Mouse (Mus musculus) neural tube, embryonic 12.5 days (tissue): Measurements from ENCODE around the gene Ggact. TPM values are rescaled to one million over a fixed set of nuclear protein-coding genes. Genes with fewer than 3 reads are reported as not detected.

Experiments
- ATAC-seq: fragments of 200-750 bp; cut with Nextera tagmentation; 2 replicates; pipeline ENCODE4 v1.8.0; 2017; ENCODE audit warnings: low read depth, mild to moderate bottlenecking, moderate TSS enrichment, moderate library complexity; ENCODE audit not compliant: low FRiP score
- H3K27ac ChIP-seq: fragments of 300-500 bp; sonication (generic); 2 replicates; pipeline ENCODE4 v1.5.1; 2016
- H3K27me3 ChIP-seq: fragments of 300-500 bp; sonication (generic); replicated peaks from 2 replicates; pipeline ENCODE4 v1.6.1; 2016; ENCODE audit warnings: mild to moderate bottlenecking
- H3K36me3 ChIP-seq: fragments of 300-500 bp; sonication (generic); 2 replicates; pipeline ENCODE4 v1.6.1; 2016; ENCODE audit warnings: mild to moderate bottlenecking
- H3K4me1 ChIP-seq: fragments of 300-500 bp; sonication (generic); 2 replicates; pipeline ENCODE4 v1.6.1; 2016
- H3K4me2 ChIP-seq: fragments of 300-500 bp; sonication (generic); replicated peaks from 2 replicates; pipeline ENCODE4 v1.6.1; 2016; ENCODE audit warnings: mild to moderate bottlenecking
- H3K4me3 ChIP-seq: fragments of 300-500 bp; sonication (generic); 2 replicates; pipeline ENCODE4 v1.5.1; 2016
- H3K9ac ChIP-seq: fragments of 300-500 bp; sonication (generic); 2 replicates; pipeline ENCODE4 v1.6.1; 2016; ENCODE audit warnings: mild to moderate bottlenecking
- H3K9me3 ChIP-seq: fragments of 300-500 bp; sonication (generic); 2 replicates; pipeline ENCODE4 v1.6.1; 2016; ENCODE audit warnings: mild to moderate bottlenecking
- WGBS: fragments of 180-500 bp; shearing (Covaris S2); methylation state at CpG from one replicate; pipeline ENCODE4 v1.1.7; 2016; 5-methylcytosine and 5-hydroxymethylcytosine counted together
- polyA plus RNA-seq: library from polyadenylated mRNA; unstranded; fragments of >200 nt; fragmentation: Nextera tagmentation; extraction: Ambion mirVana; gene quantifications from 2 replicates; pipeline ENCODE4 v1.2.1, GENCODE M21; 2016

Ggact gene
- polyA plus RNA-seq, 1 experiment from 2014 or later = 5.5 TPM

DNA sequence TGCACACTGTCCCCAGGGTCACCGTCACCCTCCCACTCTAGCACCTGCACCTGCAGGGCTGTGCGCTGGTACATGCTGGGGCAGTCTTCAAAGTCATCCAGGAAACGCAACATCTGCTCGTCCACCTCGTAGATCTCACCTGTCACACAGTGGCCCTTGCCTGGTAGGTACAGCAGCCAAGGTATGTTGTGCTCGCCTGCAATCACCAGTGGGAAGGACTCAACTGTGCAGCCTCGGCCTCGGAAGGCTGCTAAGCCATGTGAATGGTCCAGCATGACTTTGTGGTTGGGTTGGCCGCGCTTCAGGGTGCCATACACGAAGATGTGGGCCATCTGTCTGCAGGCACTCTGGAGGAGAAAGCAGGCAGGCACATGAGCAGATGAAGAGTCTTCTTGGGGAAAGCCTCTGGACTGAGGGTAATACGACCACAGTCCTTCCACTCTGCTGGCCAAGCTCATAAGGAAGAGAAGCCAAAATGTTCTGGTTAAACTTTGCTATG, 22.0 kb downstream of the Ggact start:
- Histone ChIP-seq H3K4me1 (no peaks in the 10 kb centered on the region), H3K4me2 (no peak overlapping the region), H3K27ac (no peak overlapping the region), H3K9me3 (no peaks in the 10 kb centered on the region), H3K4me3 (no peak overlapping the region), H3K27me3 (no peaks in the 10 kb centered on the region), H3K9ac (no peak overlapping the region), H3K36me3 (peaks cover 5% of the 10 kb centered on the region; the same call in 1 of the 2 replicates)
- no peak for ATAC-seq
- WGBS = 92% methylated on average over 12 of the region's 12 CpGs

DNA sequence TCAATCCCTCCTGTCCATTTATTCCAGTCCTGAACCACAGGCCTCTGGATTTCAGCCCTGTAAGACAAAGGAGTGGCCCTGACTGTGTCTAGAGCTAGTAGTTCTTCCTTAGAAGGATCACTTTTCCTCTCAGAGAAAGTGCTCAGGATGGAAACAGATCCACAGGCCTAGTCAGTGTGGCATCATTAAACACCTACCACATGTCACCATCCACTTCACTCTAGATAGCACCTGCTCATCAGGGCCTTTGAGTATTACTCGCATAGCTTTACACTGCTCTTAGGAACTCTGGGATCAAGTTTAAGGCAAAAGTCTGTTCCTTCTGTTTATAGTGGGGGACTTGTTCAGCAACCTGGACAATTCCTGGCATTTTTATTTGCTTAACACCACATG, 25.1 kb downstream of the Ggact start:
- no peaks in the 10 kb centered on the region for H3K27me3 ChIP-seq
- no peak for ATAC-seq

GRCm38 (mm10) chr14:122887702-122888479, 25.7 kb downstream of the Ggact start:
- Histone ChIP-seq H3K4me1 (peaks cover 13% of the 10 kb centered on the region), H3K9me3 (no peaks in the 10 kb centered on the region), H3K27me3 (no peaks in the 10 kb centered on the region), H3K9ac (no peak overlapping the region), H3K4me3 (no peak overlapping the region), H3K4me2 (no peak overlapping the region), H3K36me3 (peaks cover 5% of the 10 kb centered on the region; the same call in 1 of the 2 replicates), H3K27ac (no peak overlapping the region)
- 89% methylated on average over 3 of the region's 3 CpGs for WGBS
- ATAC-seq = no peak

More for the DNA sequence above, 25.1 kb downstream of the Ggact start:
- Histone ChIP-seq H3K4me3 (no peak overlapping the region), H3K27ac (no peak overlapping the region), H3K36me3 (peaks cover 5% of the 10 kb centered on the region; the same call in 1 of the 2 replicates), H3K9ac (no peak overlapping the region), H3K9me3 (no peaks in the 10 kb centered on the region), H3K4me1 (peaks cover 7% of the 10 kb centered on the region), H3K4me2 (no peak overlapping the region)
- WGBS = 95% methylated on average over 1 of the region's 1 CpGs

- Histone ChIP-seq H3K4me1 (peaks cover 18% of the 10 kb centered on the region), H3K4me2 (no peak overlapping the region), H3K27ac (no peak overlapping the region), H3K36me3 (peaks cover 5% of the 10 kb centered on the region; the same call in 1 of the 2 replicates), H3K4me3 (no peak overlapping the region), H3K27me3 (no peaks in the 10 kb centered on the region), H3K9me3 (no peaks in the 10 kb centered on the region), H3K9ac (no peak overlapping the region)
- ATAC-seq = no peak
- WGBS = 92% methylated on average over 1 of the region's 1 CpGs
Measured at GRCm38 (mm10) chr14:122887278-122887677, 26.3 kb downstream of the Ggact start.

DNA sequence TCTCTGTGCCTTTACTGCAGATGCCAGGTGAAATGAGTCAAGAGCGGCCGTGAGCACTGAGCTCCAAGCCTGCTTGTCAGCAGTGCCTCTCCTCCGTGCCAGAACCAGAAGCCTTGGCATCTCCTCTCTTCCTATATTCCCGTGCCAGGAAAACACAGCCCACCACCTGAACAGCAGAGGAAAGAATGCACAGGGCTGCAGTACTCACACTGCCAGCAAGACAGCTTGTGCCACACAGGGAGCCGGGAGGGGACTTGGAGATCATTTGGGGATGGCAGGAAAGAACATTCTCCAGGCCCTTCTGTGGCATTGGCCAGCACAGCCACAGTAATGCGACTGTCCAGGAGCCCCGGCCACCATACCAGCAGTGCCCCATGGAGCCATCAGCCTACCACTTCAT, 27.7 kb downstream of the Ggact start:
- no peaks in the 10 kb centered on the region for H3K36me3 ChIP-seq
- no peak overlapping the region for H3K4me3 ChIP-seq
- no peak overlapping the region for H3K4me2 ChIP-seq
- peaks cover 28% of the 10 kb centered on the region for H3K4me1 ChIP-seq
- no peak overlapping the region for H3K27ac ChIP-seq
- 92% methylated on average over 7 of the region's 7 CpGs for WGBS
- H3K9me3 ChIP-seq = no peaks in the 10 kb centered on the region
- no peak for ATAC-seq
- H3K9ac ChIP-seq = no peak overlapping the region
- no peaks in the 10 kb centered on the region for H3K27me3 ChIP-seq

DNA sequence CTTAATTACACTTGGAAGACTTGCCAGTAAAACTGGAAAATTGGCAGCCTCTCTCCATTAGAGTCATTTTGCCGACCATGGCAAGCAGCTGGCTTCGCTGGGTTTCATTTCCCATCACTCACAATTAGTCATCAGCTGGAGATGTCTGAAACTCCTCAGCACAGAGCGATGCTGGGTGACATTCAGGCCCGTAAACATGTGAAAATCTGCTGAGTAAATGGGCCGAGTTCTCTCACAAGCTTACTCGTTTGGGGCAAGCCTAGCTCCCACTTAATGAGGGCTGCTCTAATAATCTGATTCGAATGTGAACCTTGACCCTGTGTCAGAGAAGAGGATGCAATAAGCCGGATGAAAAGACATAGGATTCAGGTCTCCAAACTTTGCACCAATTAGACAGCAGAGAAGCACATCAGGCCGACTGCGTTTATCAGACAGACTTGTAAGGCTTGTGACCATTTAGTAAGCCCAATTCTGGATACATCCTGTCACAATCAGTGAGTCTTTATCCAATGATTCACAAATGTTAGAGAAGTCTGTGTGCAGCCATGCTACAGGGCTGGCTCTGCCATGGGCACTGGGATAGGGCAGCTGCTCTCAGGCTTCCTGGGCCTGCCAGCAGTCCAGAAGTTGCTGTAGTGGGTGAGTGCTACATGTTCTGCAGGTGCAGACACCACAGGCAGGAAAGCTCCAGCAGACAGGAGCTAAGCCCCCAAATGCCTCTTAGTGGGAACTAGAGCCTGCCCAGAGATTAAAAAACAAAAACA, 29.6 kb downstream of the Ggact start:
- no peak overlapping the region for H3K27ac ChIP-seq
- H3K4me2 ChIP-seq = no peak overlapping the region
- H3K4me1 ChIP-seq = peaks cover 28% of the 10 kb centered on the region
- no peaks in the 10 kb centered on the region for H3K36me3 ChIP-seq
- H3K9ac ChIP-seq = no peak overlapping the region
- H3K4me3 ChIP-seq = no peak overlapping the region
- no peaks in the 10 kb centered on the region for H3K27me3 ChIP-seq
- H3K9me3 ChIP-seq = no peaks in the 10 kb centered on the region
- peak; percentile 38; the same call in 1 of the 2 replicates for ATAC-seq
- 54% methylated on average over 10 of the region's 10 CpGs for WGBS

- Histone ChIP-seq H3K36me3 (no peaks in the 10 kb centered on the region), H3K4me2 (no peak overlapping the region), H3K9ac (no peak overlapping the region), H3K27me3 (no peaks in the 10 kb centered on the region; the same call in 1 of the 2 replicates), H3K9me3 (no peaks in the 10 kb centered on the region), H3K27ac (no peak overlapping the region), H3K4me1 (peaks cover 28% of the 10 kb centered on the region), H3K4me3 (no peak overlapping the region)
- peak; percentile 4; the same call in 1 of the 2 replicates for ATAC-seq
- 57% methylated on average over 4 of the region's 4 CpGs for WGBS
Measured at GRCm38 (mm10) chr14:122883410-122883806, 30.1 kb downstream of the Ggact start.

DNA sequence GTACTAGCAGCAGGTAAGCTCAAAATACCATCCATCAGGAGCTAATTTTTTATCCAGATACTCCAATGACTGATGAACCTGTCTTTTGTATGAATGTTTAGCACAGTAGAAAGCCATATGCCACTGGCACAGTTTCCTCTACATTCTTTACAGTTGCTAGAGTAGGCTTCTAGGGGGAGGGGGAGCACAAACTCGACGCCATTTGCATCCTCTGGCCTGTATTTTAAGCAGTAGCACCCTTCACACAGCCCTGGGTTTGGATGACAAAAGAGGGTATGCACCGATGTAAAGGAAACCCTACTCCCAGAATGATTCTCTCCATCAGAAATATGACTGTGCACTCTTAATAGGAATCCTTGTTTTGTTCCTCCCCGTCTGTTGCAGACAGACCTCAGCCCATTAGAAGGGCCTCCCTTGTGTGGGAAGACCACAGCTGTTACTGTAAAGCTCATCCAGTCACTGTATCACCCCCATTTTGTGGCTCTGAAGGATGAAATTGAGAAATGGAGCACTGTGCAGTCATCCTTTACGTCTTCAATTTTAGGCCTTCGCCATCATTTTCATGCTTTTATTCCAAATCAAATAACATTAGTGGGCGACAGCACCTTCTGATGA, 30.7 kb downstream of the Ggact start:
- Histone ChIP-seq H3K4me2 (no peak overlapping the region), H3K27me3 (no peaks in the 10 kb centered on the region; the same call in 1 of the 2 replicates), H3K9me3 (no peaks in the 10 kb centered on the region), H3K27ac (no peak overlapping the region), H3K9ac (no peak overlapping the region), H3K4me1 (peaks cover 28% of the 10 kb centered on the region), H3K36me3 (no peaks in the 10 kb centered on the region), H3K4me3 (no peak overlapping the region)
- peak; percentile 55 for ATAC-seq
- 53% methylated on average over 7 of the region's 7 CpGs for WGBS

- Histone ChIP-seq H3K27ac (no peak overlapping the region; the same call in 1 of the 2 replicates), H3K4me1 (peaks cover 28% of the 10 kb centered on the region), H3K4me2 (no peak overlapping the region), H3K36me3 (no peaks in the 10 kb centered on the region), H3K9ac (no peak overlapping the region), H3K4me3 (no peak overlapping the region), H3K9me3 (no peaks in the 10 kb centered on the region), H3K27me3 (no peaks in the 10 kb centered on the region; the same call in 1 of the 2 replicates)
- WGBS = 45% methylated on average over 9 of the region's 9 CpGs
- ATAC-seq = peak; percentile 35; the same call in 1 of the 2 replicates
Measured at GRCm38 (mm10) chr14:122882201-122882639, 31.3 kb downstream of the Ggact start.

DNA sequence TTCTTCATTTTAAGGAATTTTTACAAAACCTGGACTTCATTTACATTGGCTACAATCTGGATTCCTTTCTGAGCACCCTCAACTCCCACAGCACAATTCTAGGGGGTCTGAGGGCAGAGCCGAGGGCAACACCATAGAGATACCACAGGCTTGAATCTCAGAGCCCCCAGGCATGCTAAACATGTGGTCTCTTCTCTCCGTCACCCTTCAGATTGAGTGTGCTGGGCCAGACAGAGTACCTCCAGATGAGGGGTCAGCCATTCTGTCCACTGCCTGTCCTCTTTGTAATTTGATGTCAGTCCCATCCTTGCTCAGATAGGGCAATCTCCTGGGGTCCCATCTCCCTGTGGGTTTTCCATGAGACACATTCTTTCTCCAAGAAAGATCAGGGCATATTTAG, 31.9 kb downstream of the Ggact start:
- H3K27ac ChIP-seq = no peak overlapping the region
- no peak overlapping the region for H3K4me2 ChIP-seq
- no peak overlapping the region for H3K9ac ChIP-seq
- 64% methylated on average over 2 of the region's 2 CpGs for WGBS
- peaks cover 4% of the 10 kb centered on the region; the same call in 1 of the 2 replicates for H3K27me3 ChIP-seq
- ATAC-seq = peak; percentile 4; the same call in 1 of the 2 replicates
- no peak overlapping the region for H3K4me3 ChIP-seq
- H3K4me1 ChIP-seq = peaks cover 28% of the 10 kb centered on the region
- H3K9me3 ChIP-seq = no peaks in the 10 kb centered on the region
- no peaks in the 10 kb centered on the region for H3K36me3 ChIP-seq

GRCm38 (mm10) chr14:122880291-122880690, 33.3 kb downstream of the Ggact start:
- Histone ChIP-seq H3K4me1 (peaks cover 34% of the 10 kb centered on the region), H3K4me3 (no peak overlapping the region), H3K27me3 (peaks cover 4% of the 10 kb centered on the region; the same call in 1 of the 2 replicates), H3K9ac (no peak overlapping the region), H3K9me3 (no peaks in the 10 kb centered on the region), H3K27ac (no peak overlapping the region), H3K4me2 (no peak overlapping the region), H3K36me3 (no peaks in the 10 kb centered on the region)
- WGBS = 53% methylated on average over 7 of the region's 7 CpGs
- no peak for ATAC-seq

DNA sequence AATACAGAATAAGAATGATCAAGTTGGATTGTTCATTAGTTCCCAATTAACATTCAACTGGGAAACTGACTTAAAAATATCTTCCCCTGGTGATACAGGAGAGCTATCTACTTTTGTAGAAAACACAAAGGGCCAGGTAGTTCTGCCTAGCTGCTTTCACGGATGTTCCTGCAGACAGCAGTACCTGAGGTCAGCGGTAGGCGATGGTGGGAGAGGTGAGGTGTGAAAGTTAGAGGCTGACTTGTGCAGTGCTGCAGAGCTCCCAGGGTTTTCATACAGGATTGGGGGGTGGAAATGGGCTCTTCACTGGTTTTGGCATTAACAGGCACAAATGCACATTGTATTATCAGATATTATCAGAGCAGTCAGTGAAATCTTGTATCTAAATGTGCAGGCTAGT, 35.8 kb downstream of the Ggact start:
- H3K4me1 ChIP-seq = peaks cover 23% of the 10 kb centered on the region
- ATAC-seq = no peak
- H3K9me3 ChIP-seq = no peaks in the 10 kb centered on the region
- H3K9ac ChIP-seq = no peak overlapping the region
- no peak overlapping the region for H3K27ac ChIP-seq
- peaks cover 4% of the 10 kb centered on the region; the same call in 1 of the 2 replicates for H3K27me3 ChIP-seq
- no peak overlapping the region for H3K4me3 ChIP-seq
- H3K36me3 ChIP-seq = no peaks in the 10 kb centered on the region
- H3K4me2 ChIP-seq = no peak overlapping the region
- WGBS = 87% methylated on average over 3 of the region's 3 CpGs
